Mouse (Mus musculus): ENCODE measurements around the gene Mmp19. TPM values are rescaled to one million over a fixed set of nuclear protein-coding genes. Genes with fewer than 3 reads are reported as not detected.

Gene Mmp19
- polyA plus RNA-seq, 1 experiment from 2014 or later = 0.44 TPM

GRCm38 (mm10) chr10:128773685-128774084 is 17.0 kb upstream of the Mmp19 start:
- no peaks in the 10 kb centered on the region for H3K27me3 ChIP-seq (ENCODE audit: low read depth, poor library complexity, severe bottlenecking)
- no peak overlapping the region for H3K4me3 ChIP-seq
- H3K9me3 ChIP-seq (replicated peaks) = no peaks in the 10 kb centered on the region
- no peak overlapping the region for H3K27ac ChIP-seq (replicated peaks)
- DNase-seq (ENCODE audit: low spot score) = no peak
- H3K36me3 ChIP-seq = no peaks in the 10 kb centered on the region
- WGBS = 33% methylated on average over 5 of the region's 5 CpGs
- no peaks in the 10 kb centered on the region for H3K4me1 ChIP-seq

- no peak for DNase-seq (ENCODE audit: low spot score)
- Histone ChIP-seq H3K4me1 (peaks cover 7% of the 10 kb centered on the region), H3K4me3 (no peak overlapping the region), H3K36me3 (no peaks in the 10 kb centered on the region), H3K27me3 (ENCODE audit: low read depth, poor library complexity, severe bottlenecking) (no peaks in the 10 kb centered on the region), H3K9me3 (replicated peaks) (peaks cover 4% of the 10 kb centered on the region), H3K27ac (replicated peaks) (peak overlapping the region; percentile 61; the same call in 1 of the 2 replicates)
- 89% methylated on average over 2 of the region's 2 CpGs for WGBS
These were observed 12.3 kb upstream of the Mmp19 start for GRCm38 (mm10) chr10:128778441-128778840.

- H3K9me3 ChIP-seq (replicated peaks) = peaks cover 11% of the 10 kb centered on the region
- H3K36me3 ChIP-seq = no peaks in the 10 kb centered on the region
- peaks cover 7% of the 10 kb centered on the region for H3K4me1 ChIP-seq
- H3K27me3 ChIP-seq (ENCODE audit: low read depth, poor library complexity, severe bottlenecking) = no peaks in the 10 kb centered on the region
- H3K27ac ChIP-seq (replicated peaks) = peak overlapping the region; percentile 61; the same call in 1 of the 2 replicates
- 45% methylated on average over 8 of the region's 8 CpGs for WGBS
- DNase-seq (ENCODE audit: low spot score) = peak; percentile 41
- no peak overlapping the region for H3K4me3 ChIP-seq
These were observed 11.5 kb upstream of the Mmp19 start for GRCm38 (mm10) chr10:128779011-128779795.

GRCm38 (mm10) chr10:128780200-128780599 is 10.5 kb upstream of the Mmp19 start:
- no peaks in the 10 kb centered on the region for H3K27me3 ChIP-seq (ENCODE audit: low read depth, poor library complexity, severe bottlenecking)
- WGBS = 97% methylated on average over 1 of the region's 1 CpGs

GRCm38 (mm10) chr10:128792041-128792440 is 1.3 kb downstream of the Mmp19 start:
- H3K36me3 ChIP-seq = no peaks in the 10 kb centered on the region
- no peak overlapping the region for H3K4me3 ChIP-seq
- DNase-seq (ENCODE audit: low spot score) = no peak
- peaks cover 7% of the 10 kb centered on the region for H3K4me1 ChIP-seq
- H3K27ac ChIP-seq (replicated peaks) = no peak overlapping the region
- H3K27me3 ChIP-seq (ENCODE audit: low read depth, poor library complexity, severe bottlenecking) = no peaks in the 10 kb centered on the region
- H3K9me3 ChIP-seq (replicated peaks) = no peaks in the 10 kb centered on the region

More at GRCm38 (mm10) chr10:128780200-128780599, 10.5 kb upstream of the Mmp19 start:
- H3K4me3 ChIP-seq = no peak overlapping the region
- no peak for DNase-seq (ENCODE audit: low spot score)
- H3K36me3 ChIP-seq = no peaks in the 10 kb centered on the region
- H3K27ac ChIP-seq (replicated peaks) = no peak overlapping the region
- H3K4me1 ChIP-seq = peaks cover 7% of the 10 kb centered on the region
- H3K9me3 ChIP-seq (replicated peaks) = peaks cover 21% of the 10 kb centered on the region

- H3K27ac ChIP-seq (replicated peaks) = no peak overlapping the region
- no peak overlapping the region for H3K4me3 ChIP-seq
- peaks cover 7% of the 10 kb centered on the region; the same call in 1 of the 2 replicates for H3K36me3 ChIP-seq
- no peak for DNase-seq (ENCODE audit: low spot score)
- peaks cover 7% of the 10 kb centered on the region for H3K4me1 ChIP-seq
- 93% methylated on average over 1 of the region's 1 CpGs for WGBS
- no peaks in the 10 kb centered on the region for H3K9me3 ChIP-seq (replicated peaks)
- H3K27me3 ChIP-seq (ENCODE audit: low read depth, poor library complexity, severe bottlenecking) = no peaks in the 10 kb centered on the region
These were observed 2.5 kb downstream of the Mmp19 start for GRCm38 (mm10) chr10:128793258-128793657.

- H3K36me3 ChIP-seq = peaks cover 18% of the 10 kb centered on the region
- WGBS = 94% methylated on average over 5 of the region's 5 CpGs
- DNase-seq (ENCODE audit: low spot score) = no peak
These were observed 3.7 kb downstream of the Mmp19 start for GRCm38 (mm10) chr10:128794391-128794790.

GRCm38 (mm10) chr10:128795581-128795980 is 4.9 kb downstream of the Mmp19 start:
- Histone ChIP-seq H3K27ac (replicated peaks) (no peak overlapping the region), H3K27me3 (ENCODE audit: low read depth, poor library complexity, severe bottlenecking) (no peaks in the 10 kb centered on the region), H3K9me3 (replicated peaks) (no peaks in the 10 kb centered on the region), H3K4me1 (peaks cover 4% of the 10 kb centered on the region), H3K36me3 (peaks cover 30% of the 10 kb centered on the region), H3K4me3 (no peak overlapping the region)
- DNase-seq (ENCODE audit: low spot score) = no peak
- 92% methylated on average over 3 of the region's 3 CpGs for WGBS

More at GRCm38 (mm10) chr10:128794391-128794790, 3.7 kb downstream of the Mmp19 start:
- no peak overlapping the region for H3K4me3 ChIP-seq
- no peaks in the 10 kb centered on the region for H3K27me3 ChIP-seq (ENCODE audit: low read depth, poor library complexity, severe bottlenecking)
- peaks cover 7% of the 10 kb centered on the region for H3K4me1 ChIP-seq
- H3K9me3 ChIP-seq (replicated peaks) = no peaks in the 10 kb centered on the region
- H3K27ac ChIP-seq (replicated peaks) = no peak overlapping the region

- Histone ChIP-seq H3K9me3 (replicated peaks) (no peaks in the 10 kb centered on the region), H3K36me3 (peaks cover 46% of the 10 kb centered on the region), H3K27ac (replicated peaks) (no peak overlapping the region), H3K27me3 (ENCODE audit: low read depth, poor library complexity, severe bottlenecking) (no peaks in the 10 kb centered on the region), H3K4me1 (peaks cover 14% of the 10 kb centered on the region), H3K4me3 (no peak overlapping the region)
- whole genome bisulfite sequencing = 93% methylated on average over 8 of the region's 8 CpGs
- no peak for DNase-seq (ENCODE audit: low spot score)
These were observed 8.0 kb downstream of the Mmp19 start for GRCm38 (mm10) chr10:128798676-128799075.

GRCm38 (mm10) chr10:128801981-128802495 is 11.3 kb downstream of the Mmp19 start:
- Histone ChIP-seq H3K27ac (replicated peaks) (no peak overlapping the region), H3K9me3 (replicated peaks) (no peaks in the 10 kb centered on the region), H3K4me3 (no peak overlapping the region; the same call in 1 of the 2 replicates), H3K27me3 (ENCODE audit: low read depth, poor library complexity, severe bottlenecking) (no peaks in the 10 kb centered on the region), H3K4me1 (peaks cover 33% of the 10 kb centered on the region), H3K36me3 (peaks cover 54% of the 10 kb centered on the region)
- no peak for DNase-seq (ENCODE audit: low spot score)
- 82% methylated on average over 16 of the region's 16 CpGs for WGBS

GRCm38 (mm10) chr10:128802956-128803355 is 12.2 kb downstream of the Mmp19 start:
- H3K4me1 ChIP-seq = peaks cover 42% of the 10 kb centered on the region
- H3K27me3 ChIP-seq (ENCODE audit: low read depth, poor library complexity, severe bottlenecking) = no peaks in the 10 kb centered on the region
- peaks cover 59% of the 10 kb centered on the region for H3K36me3 ChIP-seq
- 61% methylated on average over 4 of the region's 4 CpGs for WGBS
- H3K9me3 ChIP-seq (replicated peaks) = no peaks in the 10 kb centered on the region
- no peak for DNase-seq (ENCODE audit: low spot score)
- H3K4me3 ChIP-seq = peak overlapping the region; percentile 88
- H3K27ac ChIP-seq (replicated peaks) = peak overlapping the region; percentile 97

- peaks cover 60% of the 10 kb centered on the region for H3K36me3 ChIP-seq
These were observed 12.7 kb downstream of the Mmp19 start for GRCm38 (mm10) chr10:128803361-128803760.

GRCm38 (mm10) chr10:128803771-128804270 is 13.1 kb downstream of the Mmp19 start, which contains the start of gene Dnajc14:
Gene Dnajc14, plus strand, starts transcription at chr10:128804062.
- Histone ChIP-seq H3K4me1 (peaks cover 51% of the 10 kb centered on the region), H3K27ac (replicated peaks) (peak within 1 kb of the TSS; percentile 97), H3K36me3 (peaks cover 60% of the 10 kb centered on the region), H3K9me3 (replicated peaks) (no peaks in the 10 kb centered on the region), H3K27me3 (ENCODE audit: low read depth, poor library complexity, severe bottlenecking) (no peaks in the 10 kb centered on the region), H3K4me3 (peak within 1 kb of the TSS; percentile 88)
- DNase-seq (ENCODE audit: low spot score) = no peak
- WGBS = under 1% methylated on average over 14 of the region's 14 CpGs

More at GRCm38 (mm10) chr10:128803361-128803760, 12.7 kb downstream of the Mmp19 start:
- Histone ChIP-seq H3K27ac (replicated peaks) (peak overlapping the region; percentile 97), H3K27me3 (ENCODE audit: low read depth, poor library complexity, severe bottlenecking) (no peaks in the 10 kb centered on the region), H3K9me3 (replicated peaks) (no peaks in the 10 kb centered on the region), H3K4me1 (peaks cover 46% of the 10 kb centered on the region), H3K4me3 (peak overlapping the region; percentile 88)
- 16% methylated on average over 6 of the region's 6 CpGs for WGBS
- DNase-seq (ENCODE audit: low spot score) = no peak
